Mouse (Mus musculus) thymus, adult 2 months (tissue): ENCODE data around the gene Fam111a.

Experiments used
- CTCF ChIP-seq: fragments of 200-500 bp; IDR thresholded peaks from 2 replicates; pipeline ENCODE4 v1.5.1; 2012; ENCODE audit warnings: mild to moderate bottlenecking, control low read depth, low read length, moderate library complexity, borderline replicate concordance; ENCODE audit not compliant: control insufficient read depth, poor library complexity, insufficient read depth; ENCODE audit errors: extremely low read depth
- POLR2A ChIP-seq: fragments of 200-500 bp; IDR thresholded peaks from 2 replicates; pipeline ENCODE4 v1.6.1; 2012; ENCODE audit warnings: mild to moderate bottlenecking, low read length, control low read depth, moderate library complexity; ENCODE audit not compliant: control insufficient read depth, poor library complexity, insufficient read depth; ENCODE audit errors: extremely low read depth

DNA sequence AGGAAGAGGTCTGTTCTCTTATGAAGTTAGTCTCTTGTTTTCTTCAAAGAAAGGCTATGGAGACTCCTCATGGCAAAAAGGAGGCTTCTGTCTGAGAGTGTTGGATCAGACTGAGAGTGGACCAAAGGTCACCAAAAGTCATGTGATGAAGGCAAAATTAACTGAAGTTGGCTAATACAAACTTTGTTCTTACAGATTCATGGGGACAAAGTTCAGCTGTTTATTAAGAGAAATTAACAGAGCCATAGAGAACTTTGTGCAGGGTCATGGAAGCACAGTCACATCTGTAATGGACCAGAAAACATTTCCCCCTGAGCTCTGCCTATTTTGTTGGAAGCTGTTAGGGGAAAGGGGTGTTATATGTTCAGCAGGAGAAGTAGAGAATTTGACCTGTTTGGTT lies 62.8 kb downstream of the Fam111a start:
- TF ChIP-seq CTCF (no peak), POLR2A (no peak)
